Mouse (Mus musculus) inflammation-experienced regulatory T-cells, adult 6 months (primary cell): ENCODE measurements around the gene Slc24a3. TPM values are rescaled to one million over a fixed set of nuclear protein-coding genes. Genes with fewer than 3 reads are reported as not detected.

Experiments used
- ATAC-seq: one replicate; pipeline ENCODE4 v1.8.0; 2017
- polyA plus RNA-seq, 3 experiments: library from polyadenylated mRNA; unstranded; fragments of 100-300 nt; shearing (Covaris generic); gene quantifications; one replicate each; pipeline ENCODE4 v1.2.1; 2017

Slc24a3 gene
- polyA plus RNA-seq, 3 experiments from 2014 or later = 1.1 to 1.7 (median 1.2) TPM

GRCm38 (mm10) chr2:145457106-145457747 is 289.7 kb downstream of the Slc24a3 start:
- no peak for ATAC-seq

- no peak for ATAC-seq
Observed at GRCm38 (mm10) chr2:145460854-145461423, 293.4 kb downstream of the Slc24a3 start.

GRCm38 (mm10) chr2:145462253-145462652 is 294.7 kb downstream of the Slc24a3 start:
- ATAC-seq = no peak

- ATAC-seq = no peak
Observed at GRCm38 (mm10) chr2:145468701-145469325, 301.3 kb downstream of the Slc24a3 start.

GRCm38 (mm10) chr2:145477484-145477883 is 309.9 kb downstream of the Slc24a3 start:
- no peak for ATAC-seq

GRCm38 (mm10) chr2:145479676-145480075 is 312.1 kb downstream of the Slc24a3 start:
- ATAC-seq = no peak

- no peak for ATAC-seq
Observed at GRCm38 (mm10) chr2:145500231-145500630, 332.7 kb downstream of the Slc24a3 start.

- ATAC-seq = no peak
Observed at GRCm38 (mm10) chr2:145501472-145501871, 333.9 kb downstream of the Slc24a3 start.

GRCm38 (mm10) chr2:145507702-145508101 is 340.1 kb downstream of the Slc24a3 start:
- ATAC-seq = no peak

GRCm38 (mm10) chr2:145510650-145511225 is 343.2 kb downstream of the Slc24a3 start:
- ATAC-seq = no peak

GRCm38 (mm10) chr2:145515956-145516355 is 348.4 kb downstream of the Slc24a3 start:
- no peak for ATAC-seq

GRCm38 (mm10) chr2:145517346-145517745 is 349.8 kb downstream of the Slc24a3 start:
- ATAC-seq = no peak

GRCm38 (mm10) chr2:145522017-145522416 is 354.5 kb downstream of the Slc24a3 start:
- ATAC-seq = no peak

GRCm38 (mm10) chr2:145523381-145523780 is 355.8 kb downstream of the Slc24a3 start:
- no peak for ATAC-seq

- no peak for ATAC-seq
Observed at GRCm38 (mm10) chr2:145527151-145527550, 359.6 kb downstream of the Slc24a3 start.

- no peak for ATAC-seq
Observed at GRCm38 (mm10) chr2:145530941-145531353, 363.4 kb downstream of the Slc24a3 start.

- no peak for ATAC-seq
Observed at GRCm38 (mm10) chr2:145533086-145533485, 365.5 kb downstream of the Slc24a3 start.

GRCm38 (mm10) chr2:145535307-145535706 is 367.8 kb downstream of the Slc24a3 start:
- no peak for ATAC-seq

GRCm38 (mm10) chr2:145535774-145536173 is 368.2 kb downstream of the Slc24a3 start:
- no peak for ATAC-seq

- no peak for ATAC-seq
Observed at GRCm38 (mm10) chr2:145536986-145537385, 369.4 kb downstream of the Slc24a3 start.

- ATAC-seq = no peak
Observed at GRCm38 (mm10) chr2:145541695-145542094, 374.1 kb downstream of the Slc24a3 start.

GRCm38 (mm10) chr2:145546071-145546470 is 378.5 kb downstream of the Slc24a3 start:
- ATAC-seq = no peak

GRCm38 (mm10) chr2:145554722-145555252 is 387.2 kb downstream of the Slc24a3 start:
- no peak for ATAC-seq
